Mouse (Mus musculus): ENCODE measurements around the gene Vinac1.

GRCm38 (mm10) chr2:129066326-129066725 lies 18.4 kb upstream of the Vinac1 start:
- TF ChIP-seq CTCF (IDR thresholded peaks at IDR 0.05; ENCODE audit: extremely low read depth, insufficient read length, insufficient replicate concordance, low read depth, low read length) (no peak), POLR2A (IDR thresholded peaks at IDR 0.05; ENCODE audit: low read depth, low read length) (no peak)

Data from small intestine, adult 2 months (tissue).